Mouse (Mus musculus): ENCODE data around the gene Atp5g2. TPM values are rescaled to one million over a fixed set of nuclear protein-coding genes. Genes with fewer than 3 reads are reported as not detected.
A peak's percentile ranks its signal among the peaks of the same experiment; 100 is the strongest.

Gene Atp5g2
- polyA plus RNA-seq, 1 experiment from 2014 or later: 59.0 TPM

- no peaks in the 10 kb centered on the region for H3K36me3 ChIP-seq
- H3K4me3 ChIP-seq (replicated peaks): peak overlapping the region; percentile 78
- peak overlapping the region; percentile 79 for H3K9ac ChIP-seq
- H3K27ac ChIP-seq (replicated peaks): peak overlapping the region; percentile 100
- no peak for ATAC-seq (ENCODE audit: insufficient number of reproducible peaks, low FRiP score, low TSS enrichment, low read depth)
- H3K27me3 ChIP-seq: no peaks in the 10 kb centered on the region
- H3K9me3 ChIP-seq (replicated peaks): no peaks in the 10 kb centered on the region
- peaks cover 21% of the 10 kb centered on the region for H3K4me1 ChIP-seq
- WGBS: 2% methylated on average over 17 of the region's 17 CpGs
- peak overlapping the region; percentile 85 for H3K4me2 ChIP-seq (replicated peaks)
Measured at GRCm38 (mm10) chr15:102624291-102624969, 47.7 kb downstream of the Atp5g2 start.

DNA sequence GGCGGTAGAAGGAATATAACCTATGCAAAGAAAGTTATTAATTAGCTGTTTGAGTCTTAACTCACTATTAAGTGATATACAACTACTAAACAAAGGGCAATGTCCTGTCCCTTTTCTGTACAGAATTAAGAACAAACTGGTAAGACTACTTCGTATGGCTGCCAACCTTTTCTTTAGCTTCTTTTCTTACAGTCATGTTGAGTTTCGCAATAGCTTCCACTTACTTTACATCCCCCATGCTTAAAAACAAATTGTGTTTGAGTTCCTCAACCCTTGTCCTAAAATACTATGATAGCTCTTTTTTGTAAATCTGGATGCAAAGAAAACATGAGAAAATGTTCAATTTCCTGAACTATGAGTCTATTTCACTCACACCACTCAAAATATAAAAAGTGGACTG is 49.0 kb downstream of the Atp5g2 start:
- Histone ChIP-seq H3K27me3 (no peaks in the 10 kb centered on the region), H3K4me1 (peaks cover 21% of the 10 kb centered on the region), H3K27ac (replicated peaks) (no peak overlapping the region; the same call in 1 of the 2 replicates), H3K4me3 (replicated peaks) (no peak overlapping the region), H3K9me3 (replicated peaks) (no peaks in the 10 kb centered on the region), H3K9ac (no peak overlapping the region), H3K36me3 (no peaks in the 10 kb centered on the region), H3K4me2 (replicated peaks) (peak overlapping the region; percentile 21)
- 78% methylated on average over 3 of the region's 3 CpGs for WGBS
- ATAC-seq (ENCODE audit: insufficient number of reproducible peaks, low FRiP score, low TSS enrichment, low read depth): no peak

DNA sequence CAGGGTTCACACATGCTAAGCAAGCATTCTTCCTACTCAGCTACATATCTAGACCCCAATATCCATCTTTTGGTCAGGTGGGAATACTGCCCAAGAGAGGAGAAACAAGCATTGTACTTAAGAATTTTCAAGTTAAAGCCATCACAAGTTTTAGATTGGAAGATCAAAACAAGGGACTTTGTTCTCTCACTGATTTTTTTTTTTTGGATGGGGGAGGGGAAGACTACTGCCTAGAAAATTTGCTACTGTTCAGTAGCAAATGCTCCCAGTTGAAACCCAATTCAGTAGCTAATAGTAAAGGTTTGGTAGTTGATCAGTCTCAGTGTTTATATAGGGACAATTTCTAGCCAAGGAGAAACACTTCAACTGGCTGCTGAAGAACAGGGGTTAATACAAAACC is 49.6 kb downstream of the Atp5g2 start:
- Histone ChIP-seq H3K27ac (replicated peaks) (no peak overlapping the region), H3K4me3 (replicated peaks) (no peak overlapping the region), H3K36me3 (no peaks in the 10 kb centered on the region), H3K4me1 (peaks cover 21% of the 10 kb centered on the region), H3K9ac (no peak overlapping the region), H3K4me2 (replicated peaks) (no peak overlapping the region), H3K9me3 (replicated peaks) (no peaks in the 10 kb centered on the region), H3K27me3 (no peaks in the 10 kb centered on the region)
- ATAC-seq (ENCODE audit: insufficient number of reproducible peaks, low FRiP score, low TSS enrichment, low read depth): no peak

GRCm38 (mm10) chr15:102620765-102621164 is 51.4 kb downstream of the Atp5g2 start:
- WGBS: 66% methylated on average over 1 of the region's 1 CpGs
- no peak overlapping the region for H3K4me3 ChIP-seq (replicated peaks)
- H3K4me2 ChIP-seq (replicated peaks): no peak overlapping the region
- H3K27ac ChIP-seq (replicated peaks): no peak overlapping the region
- no peaks in the 10 kb centered on the region for H3K9me3 ChIP-seq (replicated peaks)
- no peak for ATAC-seq (ENCODE audit: insufficient number of reproducible peaks, low FRiP score, low TSS enrichment, low read depth)
- no peak overlapping the region for H3K9ac ChIP-seq
- no peaks in the 10 kb centered on the region for H3K27me3 ChIP-seq
- H3K36me3 ChIP-seq: no peaks in the 10 kb centered on the region
- H3K4me1 ChIP-seq: peaks cover 17% of the 10 kb centered on the region

DNA sequence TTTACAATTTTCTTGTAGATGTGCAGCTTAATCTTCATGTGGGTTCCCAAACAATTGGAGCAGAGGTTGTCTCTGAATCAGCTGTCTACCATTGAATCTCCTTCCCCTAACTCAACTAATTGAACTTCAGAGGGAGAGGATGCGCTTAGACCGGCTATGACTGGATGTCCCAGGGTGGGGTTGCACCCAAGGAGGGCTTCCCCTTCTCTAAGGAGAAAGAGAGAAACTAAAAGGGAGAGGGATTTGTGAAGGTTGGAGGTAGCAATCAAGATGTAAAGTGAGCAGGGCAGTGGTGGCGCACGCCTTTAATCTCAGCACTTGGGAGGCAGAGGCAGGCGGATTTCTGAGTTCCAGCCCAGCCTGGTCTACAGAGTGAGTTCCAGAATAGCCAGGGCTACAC is 52.7 kb downstream of the Atp5g2 start:
- 95% methylated on average over 5 of the region's 5 CpGs for WGBS
- no peaks in the 10 kb centered on the region for H3K9me3 ChIP-seq (replicated peaks)
- ATAC-seq (ENCODE audit: insufficient number of reproducible peaks, low FRiP score, low TSS enrichment, low read depth): no peak

GRCm38 (mm10) chr15:102617654-102618053 is 54.5 kb downstream of the Atp5g2 start:
- Histone ChIP-seq H3K27me3 (no peaks in the 10 kb centered on the region), H3K9me3 (replicated peaks) (no peaks in the 10 kb centered on the region), H3K27ac (replicated peaks) (no peak overlapping the region), H3K36me3 (no peaks in the 10 kb centered on the region), H3K4me3 (replicated peaks) (no peak overlapping the region), H3K4me1 (0 out of 2 replicates have a peak, but pooled peaks cover 4% of the 10 kb centered on the region), H3K4me2 (replicated peaks) (no peak overlapping the region), H3K9ac (no peak overlapping the region)
- no peak for ATAC-seq (ENCODE audit: insufficient number of reproducible peaks, low FRiP score, low TSS enrichment, low read depth)
- WGBS: 96% methylated on average over 1 of the region's 1 CpGs

More for the DNA sequence above, 52.7 kb downstream of the Atp5g2 start:
- peaks cover 14% of the 10 kb centered on the region for H3K4me1 ChIP-seq
- H3K9ac ChIP-seq: no peak overlapping the region
- H3K27me3 ChIP-seq: no peaks in the 10 kb centered on the region
- H3K4me2 ChIP-seq (replicated peaks): no peak overlapping the region
- H3K36me3 ChIP-seq: no peaks in the 10 kb centered on the region
- H3K27ac ChIP-seq (replicated peaks): no peak overlapping the region
- H3K4me3 ChIP-seq (replicated peaks): no peak overlapping the region

DNA sequence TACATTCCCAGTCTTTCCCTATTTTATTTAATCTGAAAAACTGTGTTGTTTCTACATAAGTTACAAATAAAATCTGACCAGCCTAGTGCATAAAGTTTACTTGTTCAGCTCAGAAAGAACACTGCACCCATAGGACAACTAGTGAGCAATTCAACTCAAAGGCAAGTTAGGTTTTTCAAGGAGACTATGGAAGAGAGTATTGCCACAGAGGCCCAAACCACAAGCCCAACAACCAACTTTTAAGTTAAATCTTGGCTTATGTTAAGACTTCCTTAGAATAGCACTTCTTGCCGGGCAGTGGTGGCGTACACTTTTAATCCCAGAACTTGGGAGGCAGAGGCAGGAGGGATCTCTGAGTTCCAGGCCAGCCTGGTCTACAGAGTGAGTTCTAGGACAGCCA is 56.0 kb downstream of the Atp5g2 start:
- no peaks in the 10 kb centered on the region for H3K9me3 ChIP-seq (replicated peaks)
- H3K4me1 ChIP-seq: no peaks in the 10 kb centered on the region
- 90% methylated on average over 2 of the region's 2 CpGs for WGBS
- H3K27me3 ChIP-seq: no peaks in the 10 kb centered on the region
- no peak for ATAC-seq (ENCODE audit: insufficient number of reproducible peaks, low FRiP score, low TSS enrichment, low read depth)
- no peak overlapping the region for H3K4me3 ChIP-seq (replicated peaks)
- no peak overlapping the region for H3K4me2 ChIP-seq (replicated peaks)
- no peaks in the 10 kb centered on the region; the same call in 1 of the 2 replicates for H3K36me3 ChIP-seq
- no peak overlapping the region for H3K27ac ChIP-seq (replicated peaks)
- H3K9ac ChIP-seq: no peak overlapping the region

GRCm38 (mm10) chr15:102614224-102614623 is 57.9 kb downstream of the Atp5g2 start:
- Histone ChIP-seq H3K4me2 (replicated peaks) (no peak overlapping the region), H3K4me3 (replicated peaks) (no peak overlapping the region), H3K4me1 (no peaks in the 10 kb centered on the region), H3K9ac (no peak overlapping the region), H3K36me3 (no peaks in the 10 kb centered on the region; the same call in 1 of the 2 replicates), H3K9me3 (replicated peaks) (no peaks in the 10 kb centered on the region), H3K27ac (replicated peaks) (no peak overlapping the region), H3K27me3 (no peaks in the 10 kb centered on the region)
- ATAC-seq (ENCODE audit: insufficient number of reproducible peaks, low FRiP score, low TSS enrichment, low read depth): no peak

- no peaks in the 10 kb centered on the region for H3K27me3 ChIP-seq
- ATAC-seq (ENCODE audit: insufficient number of reproducible peaks, low FRiP score, low TSS enrichment, low read depth): no peak
- H3K27ac ChIP-seq (replicated peaks): no peak overlapping the region
- no peaks in the 10 kb centered on the region for H3K4me1 ChIP-seq
- no peak overlapping the region for H3K4me2 ChIP-seq (replicated peaks)
- no peaks in the 10 kb centered on the region; the same call in 1 of the 2 replicates for H3K36me3 ChIP-seq
- no peaks in the 10 kb centered on the region for H3K9me3 ChIP-seq (replicated peaks)
- H3K4me3 ChIP-seq (replicated peaks): no peak overlapping the region
- H3K9ac ChIP-seq: no peak overlapping the region
Measured at GRCm38 (mm10) chr15:102612966-102613365, 59.2 kb downstream of the Atp5g2 start.

MicroRNA genes within 50 kb of the gene (microRNA counts, 519-probe panel; counts per million panel counts)
- microRNA mmu-miR-688: 1,857 counts per million, percentile 30 among the panel's probes with 10 or more counts

Small RNAs within 50 kb of the gene (microRNA-seq; reads per million reads assigned to microRNA genes)
- not detected for gene Mir688 (ENCODE audit: borderline number of aligned reads)

Other genes starting within 250 kb of the Atp5g2 start
- gene Amhr2, start 227.0 kb downstream of the Atp5g2 start, polyA plus RNA-seq (2015; fragmentation: Nextera tagmentation; extraction: Ambion mirVana): 0.59 and 0.75 TPM in 2 replicates
- gene Prr13, start 213.3 kb downstream of the Atp5g2 start, polyA plus RNA-seq (2015; fragmentation: Nextera tagmentation; extraction: Ambion mirVana): 89.4 and 93.7 TPM in 2 replicates
- gene Pcbp2, start 201.8 kb downstream of the Atp5g2 start, polyA plus RNA-seq (2015; fragmentation: Nextera tagmentation; extraction: Ambion mirVana): 223 and 231 TPM in 2 replicates
- gene Gm10337, start 168.6 kb downstream of the Atp5g2 start, polyA plus RNA-seq (2015; fragmentation: Nextera tagmentation; extraction: Ambion mirVana): 5.1 TPM in 1 of 2 replicates, not detected in the other
- 19.8 and 21.3 TPM in 2 replicates for gene Map3k12, start 155.3 kb downstream of the Atp5g2 start, polyA plus RNA-seq (2015; fragmentation: Nextera tagmentation; extraction: Ambion mirVana)
- gene Tarbp2, start 154.2 kb downstream of the Atp5g2 start, polyA plus RNA-seq (2015; fragmentation: Nextera tagmentation; extraction: Ambion mirVana): 83.9 and 94.7 TPM in 2 replicates
- gene Npff, start 147.4 kb downstream of the Atp5g2 start, polyA plus RNA-seq (2015; fragmentation: Nextera tagmentation; extraction: Ambion mirVana): 3.8 and 3.9 TPM in 2 replicates
- 0.56 TPM in 1 of 2 replicates, not detected in the other for gene Gm28047, start 47.3 kb downstream of the Atp5g2 start, polyA plus RNA-seq (2015; fragmentation: Nextera tagmentation; extraction: Ambion mirVana)
- gene Atf7, start 46.9 kb downstream of the Atp5g2 start, polyA plus RNA-seq (2015; fragmentation: Nextera tagmentation; extraction: Ambion mirVana): 51.3 and 53.7 TPM in 2 replicates
- 67.2 and 69.0 TPM in 2 replicates for gene Calcoco1, start 49.8 kb upstream of the Atp5g2 start, polyA plus RNA-seq (2015; fragmentation: Nextera tagmentation; extraction: Ambion mirVana)
- 4.0 and 5.2 TPM in 2 replicates for gene Hoxc13, start 248.8 kb upstream of the Atp5g2 start, polyA plus RNA-seq (2015; fragmentation: Nextera tagmentation; extraction: Ambion mirVana)

Data from embryonic facial prominence, embryonic 15.5 days (tissue).